Mouse (Mus musculus) limb, embryonic 15.5 days (tissue): ENCODE data around the gene Ccnt2. TPM values are rescaled to one million over a fixed set of nuclear protein-coding genes. Genes with fewer than 3 reads are reported as not detected.

Experiments
- ATAC-seq: fragments of 200-750 bp; cut with Nextera tagmentation; 2 replicates; pipeline ENCODE4 v1.8.0; 2017; ENCODE audit warnings: low read depth, moderate TSS enrichment; ENCODE audit not compliant: insufficient number of reproducible peaks, low FRiP score, low TSS enrichment
- H3K27ac ChIP-seq: fragments of 300-500 bp; sonication (generic); 2 replicates; pipeline ENCODE4 v1.5.1; 2015; ENCODE audit warnings: moderate library complexity, mild to moderate bottlenecking, inconsistent platforms
- H3K27me3 ChIP-seq: fragments of 300-500 bp; sonication (generic); 2 replicates; pipeline ENCODE4 v1.6.1; 2015; ENCODE audit warnings: inconsistent platforms
- H3K36me3 ChIP-seq: fragments of 300-500 bp; sonication (generic); 2 replicates; pipeline ENCODE4 v1.6.1; 2015; ENCODE audit warnings: inconsistent platforms
- H3K4me1 ChIP-seq: fragments of 300-500 bp; sonication (generic); 2 replicates; pipeline ENCODE4 v1.6.1; 2015; ENCODE audit warnings: inconsistent platforms
- H3K4me2 ChIP-seq: fragments of 300-500 bp; sonication (generic); 2 replicates; pipeline ENCODE4 v1.6.1; 2015; ENCODE audit warnings: mild to moderate bottlenecking, inconsistent platforms
- H3K4me3 ChIP-seq: fragments of 300-500 bp; sonication (generic); 2 replicates; pipeline ENCODE4 v1.5.1; 2015; ENCODE audit warnings: mild to moderate bottlenecking, inconsistent platforms
- H3K9ac ChIP-seq: fragments of 300-500 bp; sonication (generic); 2 replicates; pipeline ENCODE4 v1.6.1; 2015; ENCODE audit warnings: inconsistent platforms
- H3K9me3 ChIP-seq: fragments of 300-500 bp; sonication (generic); 2 replicates; pipeline ENCODE4 v1.6.1; 2016; ENCODE audit warnings: inconsistent platforms
- WGBS: fragments of 180-500 bp; shearing (Covaris S2); methylation state at CpG from one replicate; pipeline ENCODE4 v1.1.7; 2015; 5-methylcytosine and 5-hydroxymethylcytosine counted together
- polyA plus RNA-seq: library from polyadenylated mRNA; unstranded; fragments of >200 nt; fragmentation: Nextera tagmentation; extraction: Ambion mirVana; gene quantifications from 2 replicates; pipeline ENCODE4 v1.2.1, GENCODE M21; 2015

Ccnt2 gene
- polyA plus RNA-seq, 1 experiment from 2014 or later, result 76.9 TPM

GRCm38 (mm10) chr1:127773198-127773802, 664 bp upstream of the Ccnt2 start:
- H3K9me3 ChIP-seq, result no peaks in the 10 kb centered on the region
- peak overlapping the region; percentile 96 for H3K27ac ChIP-seq
- H3K27me3 ChIP-seq, result no peaks in the 10 kb centered on the region
- peak; percentile 9; the same call in 1 of the 2 replicates for ATAC-seq
- peak overlapping the region; percentile 67 for H3K4me2 ChIP-seq
- WGBS, result 1% methylated on average over 14 of the region's 14 CpGs
- no peaks in the 10 kb centered on the region for H3K36me3 ChIP-seq
- H3K9ac ChIP-seq, result peak overlapping the region; percentile 53
- H3K4me3 ChIP-seq, result peak overlapping the region; percentile 91
- peaks cover 15% of the 10 kb centered on the region for H3K4me1 ChIP-seq

GRCm38 (mm10) chr1:127774501-127774880, 527 bp downstream of the Ccnt2 start:
- Histone ChIP-seq H3K9me3 (no peaks in the 10 kb centered on the region), H3K36me3 (0 out of 2 replicates have a peak, but pooled peaks cover 6% of the 10 kb centered on the region), H3K9ac (peak overlapping the region; percentile 87), H3K4me1 (peaks cover 13% of the 10 kb centered on the region), H3K4me2 (peak overlapping the region; percentile 54), H3K4me3 (peak overlapping the region; percentile 91), H3K27ac (peak overlapping the region; percentile 96), H3K27me3 (no peaks in the 10 kb centered on the region)
- ATAC-seq, result peak; percentile 23; the same call in 1 of the 2 replicates
- whole genome bisulfite sequencing, result under 1% methylated on average over 31 of the region's 31 CpGs

- H3K9ac ChIP-seq, result peak overlapping the region; percentile 87
- 0 out of 2 replicates have a peak, but pooled peaks cover 6% of the 10 kb centered on the region for H3K36me3 ChIP-seq
- no peaks in the 10 kb centered on the region for H3K9me3 ChIP-seq
- 8% methylated on average over 10 of the region's 10 CpGs for WGBS
- H3K27me3 ChIP-seq, result no peaks in the 10 kb centered on the region
- H3K4me3 ChIP-seq, result peak overlapping the region; percentile 91
- peaks cover 17% of the 10 kb centered on the region for H3K4me1 ChIP-seq
- no peak overlapping the region for H3K27ac ChIP-seq
- H3K4me2 ChIP-seq, result peak overlapping the region; percentile 54
- no peak for ATAC-seq
These were observed 1.3 kb downstream of the Ccnt2 start for GRCm38 (mm10) chr1:127775206-127775720.

GRCm38 (mm10) chr1:127776246-127776645, 2.3 kb downstream of the Ccnt2 start:
- Histone ChIP-seq H3K9ac (no peak overlapping the region), H3K4me2 (peak overlapping the region; percentile 5; the same call in 1 of the 2 replicates), H3K27me3 (no peaks in the 10 kb centered on the region), H3K4me1 (peaks cover 17% of the 10 kb centered on the region), H3K4me3 (no peak overlapping the region), H3K9me3 (no peaks in the 10 kb centered on the region), H3K36me3 (0 out of 2 replicates have a peak, but pooled peaks cover 6% of the 10 kb centered on the region), H3K27ac (no peak overlapping the region)
- no peak for ATAC-seq
- 67% methylated on average over 6 of the region's 6 CpGs for WGBS

- Histone ChIP-seq H3K27me3 (no peaks in the 10 kb centered on the region), H3K27ac (no peak overlapping the region), H3K4me2 (no peak overlapping the region), H3K9ac (no peak overlapping the region), H3K4me3 (no peak overlapping the region), H3K4me1 (peaks cover 14% of the 10 kb centered on the region; the same call in 1 of the 2 replicates), H3K36me3 (0 out of 2 replicates have a peak, but pooled peaks cover 6% of the 10 kb centered on the region), H3K9me3 (no peaks in the 10 kb centered on the region)
- no peak for ATAC-seq
- 85% methylated on average over 3 of the region's 3 CpGs for WGBS
These were observed 4.6 kb downstream of the Ccnt2 start for GRCm38 (mm10) chr1:127778611-127779010.

GRCm38 (mm10) chr1:127780142-127780541, 6.2 kb downstream of the Ccnt2 start:
- WGBS, result 33% methylated on average over 3 of the region's 3 CpGs
- H3K27ac ChIP-seq, result no peak overlapping the region
- no peak overlapping the region for H3K9ac ChIP-seq
- no peak overlapping the region for H3K4me3 ChIP-seq
- H3K27me3 ChIP-seq, result no peaks in the 10 kb centered on the region
- no peak overlapping the region for H3K4me2 ChIP-seq
- ATAC-seq, result no peak
- no peaks in the 10 kb centered on the region for H3K9me3 ChIP-seq
- H3K36me3 ChIP-seq, result 0 out of 2 replicates have a peak, but pooled peaks cover 6% of the 10 kb centered on the region
- H3K4me1 ChIP-seq, result peaks cover 19% of the 10 kb centered on the region

GRCm38 (mm10) chr1:127780849-127781248, 6.9 kb downstream of the Ccnt2 start:
- H3K27ac ChIP-seq, result no peak overlapping the region
- 0 out of 2 replicates have a peak, but pooled peaks cover 6% of the 10 kb centered on the region for H3K36me3 ChIP-seq
- 77% methylated on average over 2 of the region's 2 CpGs for WGBS
- no peak for ATAC-seq
- H3K4me1 ChIP-seq, result peaks cover 22% of the 10 kb centered on the region
- no peak overlapping the region for H3K4me2 ChIP-seq
- no peaks in the 10 kb centered on the region for H3K27me3 ChIP-seq
- H3K9me3 ChIP-seq, result no peaks in the 10 kb centered on the region
- H3K4me3 ChIP-seq, result no peak overlapping the region
- no peak overlapping the region for H3K9ac ChIP-seq

- no peak for ATAC-seq
- Histone ChIP-seq H3K4me1 (peaks cover 19% of the 10 kb centered on the region), H3K4me3 (no peak overlapping the region), H3K4me2 (no peak overlapping the region), H3K36me3 (0 out of 2 replicates have a peak, but pooled peaks cover 3% of the 10 kb centered on the region), H3K9ac (no peak overlapping the region), H3K27me3 (no peaks in the 10 kb centered on the region), H3K27ac (no peak overlapping the region), H3K9me3 (no peaks in the 10 kb centered on the region)
These were observed 9.9 kb downstream of the Ccnt2 start for GRCm38 (mm10) chr1:127783862-127784261.

- H3K27me3 ChIP-seq, result no peaks in the 10 kb centered on the region
- no peak overlapping the region for H3K4me2 ChIP-seq
- peaks cover 14% of the 10 kb centered on the region for H3K4me1 ChIP-seq
- H3K27ac ChIP-seq, result no peak overlapping the region
- no peak overlapping the region for H3K9ac ChIP-seq
- no peaks in the 10 kb centered on the region for H3K9me3 ChIP-seq
- no peaks in the 10 kb centered on the region for H3K36me3 ChIP-seq
- 60% methylated on average over 1 of the region's 1 CpGs for WGBS
- H3K4me3 ChIP-seq, result no peak overlapping the region
- no peak for ATAC-seq
These were observed 11.9 kb downstream of the Ccnt2 start for GRCm38 (mm10) chr1:127785882-127786281.

GRCm38 (mm10) chr1:127788943-127789342, 15.0 kb downstream of the Ccnt2 start:
- no peak overlapping the region for H3K9ac ChIP-seq
- H3K9me3 ChIP-seq, result no peaks in the 10 kb centered on the region
- H3K4me1 ChIP-seq, result peaks cover 11% of the 10 kb centered on the region
- no peak overlapping the region for H3K4me2 ChIP-seq
- 62% methylated on average over 6 of the region's 6 CpGs for WGBS
- H3K27me3 ChIP-seq, result no peaks in the 10 kb centered on the region
- H3K4me3 ChIP-seq, result no peak overlapping the region
- peaks cover 9% of the 10 kb centered on the region for H3K36me3 ChIP-seq
- no peak overlapping the region for H3K27ac ChIP-seq
- ATAC-seq, result no peak

GRCm38 (mm10) chr1:127793459-127793858, 19.5 kb downstream of the Ccnt2 start:
- Histone ChIP-seq H3K27ac (no peak overlapping the region), H3K4me1 (no peaks in the 10 kb centered on the region), H3K27me3 (no peaks in the 10 kb centered on the region), H3K9ac (no peak overlapping the region), H3K9me3 (no peaks in the 10 kb centered on the region), H3K4me3 (no peak overlapping the region), H3K36me3 (peaks cover 16% of the 10 kb centered on the region), H3K4me2 (no peak overlapping the region)
- 90% methylated on average over 1 of the region's 1 CpGs for WGBS
- ATAC-seq, result no peak

GRCm38 (mm10) chr1:127795087-127795769, 21.3 kb downstream of the Ccnt2 start:
- 83% methylated on average over 6 of the region's 6 CpGs for WGBS
- H3K9me3 ChIP-seq, result no peaks in the 10 kb centered on the region
- H3K27ac ChIP-seq, result no peak overlapping the region
- no peak overlapping the region for H3K4me2 ChIP-seq
- H3K9ac ChIP-seq, result no peak overlapping the region
- H3K27me3 ChIP-seq, result no peaks in the 10 kb centered on the region
- H3K36me3 ChIP-seq, result peaks cover 24% of the 10 kb centered on the region
- no peak for ATAC-seq
- no peak overlapping the region for H3K4me3 ChIP-seq
- H3K4me1 ChIP-seq, result no peaks in the 10 kb centered on the region
